Mouse (Mus musculus): ENCODE data around the gene Runx3. TPM values are rescaled to one million over a fixed set of nuclear protein-coding genes. Genes with fewer than 3 reads are reported as not detected.

Gene Runx3
- total RNA-seq, 2 experiments from 2014 or later: 0.23 to 1.2 TPM

DNA sequence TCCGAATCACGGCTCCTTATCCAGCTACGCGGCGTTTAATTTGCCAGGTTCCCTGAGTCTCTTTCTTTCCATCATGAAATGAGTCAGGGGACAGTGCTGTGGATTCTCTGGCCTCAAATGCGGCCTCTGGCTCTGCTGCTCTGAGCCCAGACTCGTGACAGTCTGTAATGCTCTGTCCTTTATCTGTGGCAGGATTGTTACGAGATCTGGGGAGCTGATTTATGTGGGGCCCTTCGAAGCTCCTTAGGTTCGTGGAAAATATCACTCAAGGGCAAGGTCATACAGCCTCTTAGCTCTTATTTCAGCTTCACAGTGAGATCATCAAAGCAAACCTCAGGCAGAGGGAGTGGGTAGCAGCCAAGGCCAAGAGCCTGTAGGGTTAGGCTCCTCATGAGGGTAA is 6.2 kb upstream of the Runx3 start:
- no peak for DNase-seq

GRCm38 (mm10) chr4:135115426-135116170 is 4.9 kb upstream of the Runx3 start:
- no peak for DNase-seq

DNA sequence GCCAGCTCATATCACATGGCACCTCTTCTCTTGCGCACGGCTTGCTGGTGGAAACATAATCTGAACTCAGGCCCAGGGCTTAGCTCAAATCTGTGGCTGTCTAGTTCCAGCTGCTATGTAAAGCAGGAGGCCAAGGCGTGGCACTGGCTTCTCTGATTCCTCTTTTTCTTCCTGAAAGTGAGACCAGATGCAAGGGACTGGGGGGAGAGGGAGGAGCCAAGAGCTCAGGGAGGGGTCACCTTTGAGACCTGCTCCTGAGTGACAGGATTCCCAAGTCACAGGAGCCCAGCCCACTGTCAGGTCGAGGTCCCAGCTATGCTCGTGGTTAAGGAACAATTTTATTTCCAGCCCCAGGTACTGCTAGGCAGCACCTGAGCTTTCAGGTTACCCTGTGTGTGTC is 4.1 kb upstream of the Runx3 start:
- no peak for DNase-seq

- no peak for DNase-seq
Measured at GRCm38 (mm10) chr4:135117846-135118245, 2.6 kb upstream of the Runx3 start.

GRCm38 (mm10) chr4:135118855-135119474 is 1.5 kb upstream of the Runx3 start:
- DNase-seq: no peak

- DNase-seq: no peak
Measured at GRCm38 (mm10) chr4:135123721-135124120, 3.3 kb downstream of the Runx3 start.

DNA sequence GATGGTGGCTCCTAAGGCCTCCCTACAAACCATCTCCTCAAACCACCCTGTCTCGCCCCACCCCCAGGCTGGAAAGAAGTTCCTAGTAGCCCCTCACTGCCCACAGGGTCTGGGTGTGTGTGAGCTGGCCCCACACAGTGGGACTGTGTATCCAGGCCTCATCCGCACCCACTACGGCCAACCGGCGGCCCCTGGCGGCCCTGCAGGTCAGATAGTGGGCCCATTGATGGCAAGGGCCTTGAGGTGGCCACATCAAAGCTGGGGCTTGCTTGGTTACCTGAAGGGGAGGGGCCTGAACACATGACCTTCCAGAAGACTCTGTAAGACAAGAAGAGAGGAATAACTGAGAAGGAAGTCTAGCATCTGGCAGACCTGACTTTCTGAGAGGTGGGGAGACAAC is 4.3 kb downstream of the Runx3 start:
- no peak for DNase-seq

- no peak for DNase-seq
Measured at GRCm38 (mm10) chr4:135125152-135125551, 4.7 kb downstream of the Runx3 start.

DNA sequence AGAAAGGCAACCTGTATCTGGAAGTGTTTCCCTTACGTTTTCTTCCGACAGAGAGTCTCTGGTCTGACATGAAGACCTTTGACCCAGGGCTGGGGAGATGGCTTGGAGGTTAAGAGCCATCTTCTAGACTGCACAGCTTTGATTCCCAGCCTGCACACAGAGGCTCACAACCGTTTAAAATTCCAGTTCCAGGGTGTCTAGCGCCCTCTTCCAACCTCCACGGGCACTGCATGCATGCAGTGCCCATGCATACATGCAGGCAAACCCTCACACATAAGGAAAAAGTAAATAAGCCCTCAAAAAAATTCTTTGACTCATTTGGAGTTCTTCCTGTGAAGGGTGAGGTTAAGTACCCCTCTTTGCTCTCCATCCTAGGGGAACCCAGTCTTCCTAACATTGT is 5.9 kb downstream of the Runx3 start:
- no peak for DNase-seq

DNA sequence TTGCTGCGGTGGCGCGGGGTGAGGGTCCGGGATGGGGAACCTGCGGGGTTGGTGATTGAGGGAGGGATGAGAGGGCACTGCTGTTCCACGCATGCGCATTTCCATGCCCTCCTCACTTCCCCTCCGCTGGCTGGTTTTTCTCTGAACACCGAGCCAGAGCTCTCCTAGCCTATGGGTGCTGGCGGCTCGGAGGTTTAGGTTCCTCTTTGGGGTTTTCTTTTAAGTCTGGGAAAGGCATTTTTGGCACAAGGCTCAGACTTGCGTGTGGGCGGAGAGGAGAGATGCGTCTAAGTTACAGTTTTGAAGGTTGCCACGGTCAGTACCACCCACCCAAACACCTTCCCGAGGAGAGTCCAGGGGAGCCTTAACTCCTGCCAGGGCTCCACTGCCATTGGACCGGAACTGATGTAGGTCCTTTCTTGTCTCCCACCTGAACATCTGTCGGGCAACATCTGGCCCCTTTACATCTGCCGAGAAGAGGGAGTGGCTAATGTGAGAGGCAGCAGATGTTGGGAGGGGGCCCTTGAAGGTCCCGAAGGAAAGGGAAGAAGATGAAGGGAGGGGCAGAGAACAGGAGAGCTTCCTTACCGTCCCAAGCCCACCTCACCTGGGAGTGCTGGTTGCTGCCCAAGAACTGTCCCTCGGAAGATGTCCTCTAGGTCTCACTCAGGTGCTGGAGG is 8.5 kb downstream of the Runx3 start:
- no peak for DNase-seq

- DNase-seq: no peak
Measured at GRCm38 (mm10) chr4:135130156-135130555, 9.7 kb downstream of the Runx3 start.

DNA sequence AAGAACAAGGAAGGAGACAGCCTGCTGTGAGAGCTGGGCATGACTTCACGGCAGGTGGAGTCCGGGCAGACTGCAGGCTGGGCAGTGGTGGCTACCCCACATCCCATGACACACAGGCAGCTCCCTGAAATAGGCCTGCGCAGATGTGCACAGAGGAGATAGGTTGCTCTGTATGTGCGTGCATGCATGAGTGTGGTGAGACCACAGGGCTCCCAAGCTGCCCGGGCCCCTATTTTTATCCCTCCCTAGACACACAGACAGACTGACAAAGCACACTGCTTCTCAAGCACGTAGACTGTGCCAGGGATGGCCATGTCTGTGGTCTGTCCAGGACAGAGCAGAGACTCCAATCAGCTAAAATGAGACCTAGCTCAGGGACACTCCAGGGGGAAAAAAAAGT is 10.7 kb downstream of the Runx3 start:
- no peak for DNase-seq

DNA sequence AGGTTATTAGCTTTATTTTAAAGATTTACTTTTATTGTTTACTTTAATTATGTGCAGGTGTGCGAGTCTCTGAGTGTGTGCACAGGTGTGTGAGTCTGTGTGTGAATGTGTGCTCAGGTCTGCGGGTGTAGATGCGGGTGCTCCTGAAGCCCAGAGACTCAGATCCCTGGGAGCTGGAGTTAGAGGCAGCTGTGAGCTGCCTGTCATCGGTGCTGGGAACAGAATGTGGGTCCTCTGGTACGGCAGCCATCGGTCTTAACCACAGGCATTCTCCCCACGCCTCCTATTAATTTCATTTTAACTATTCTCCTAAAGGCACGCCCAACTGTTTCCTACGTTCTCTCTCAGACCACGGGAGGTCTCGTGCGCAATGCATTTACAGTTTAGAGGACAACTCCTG is 12.3 kb downstream of the Runx3 start:
- DNase-seq: no peak

DNA sequence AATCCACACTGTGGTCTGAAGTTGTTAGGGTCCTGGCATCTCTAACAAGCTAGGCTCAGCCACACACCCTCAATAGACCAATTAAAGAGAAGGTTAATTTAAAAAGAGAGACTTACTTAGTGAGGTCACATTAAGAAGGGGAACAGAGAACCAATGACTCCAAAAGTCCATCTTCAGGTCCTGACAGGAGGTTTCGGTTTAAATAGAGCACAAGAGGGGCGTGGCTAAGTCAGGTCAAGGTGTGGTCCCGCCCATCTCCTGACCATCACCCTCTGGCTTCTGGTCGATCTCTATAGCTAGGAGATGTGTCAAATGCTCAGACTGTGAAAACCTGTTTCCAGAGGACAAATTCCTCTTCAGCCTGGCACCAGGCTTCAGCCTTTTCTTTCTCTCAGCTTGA is 13.3 kb downstream of the Runx3 start:
- no peak for DNase-seq

DNA sequence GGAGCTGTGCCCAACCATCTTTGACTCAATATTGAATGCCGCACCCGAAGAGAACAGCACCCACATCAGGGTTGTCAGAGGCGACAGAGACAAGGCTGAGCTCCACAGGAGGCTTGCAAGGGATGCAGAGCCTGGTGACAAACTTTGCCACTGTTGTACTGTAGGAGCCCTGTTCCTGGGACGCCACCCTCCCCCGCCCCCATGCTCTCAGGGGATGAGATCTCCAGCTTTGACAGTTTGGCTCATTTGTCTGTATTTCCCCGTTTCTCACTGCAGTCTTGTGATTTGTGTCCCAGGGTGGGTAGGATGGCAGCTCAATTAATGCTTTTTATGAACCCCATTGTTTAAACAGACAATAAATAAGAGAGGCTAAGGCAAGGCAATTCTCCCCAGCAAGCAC is 14.9 kb downstream of the Runx3 start:
- no peak for DNase-seq

GRCm38 (mm10) chr4:135136202-135136601 is 15.8 kb downstream of the Runx3 start:
- no peak for DNase-seq

GRCm38 (mm10) chr4:135136612-135137011 is 16.2 kb downstream of the Runx3 start:
- DNase-seq: no peak

- no peak for DNase-seq
Measured at GRCm38 (mm10) chr4:135140647-135141515, 20.4 kb downstream of the Runx3 start.

DNA sequence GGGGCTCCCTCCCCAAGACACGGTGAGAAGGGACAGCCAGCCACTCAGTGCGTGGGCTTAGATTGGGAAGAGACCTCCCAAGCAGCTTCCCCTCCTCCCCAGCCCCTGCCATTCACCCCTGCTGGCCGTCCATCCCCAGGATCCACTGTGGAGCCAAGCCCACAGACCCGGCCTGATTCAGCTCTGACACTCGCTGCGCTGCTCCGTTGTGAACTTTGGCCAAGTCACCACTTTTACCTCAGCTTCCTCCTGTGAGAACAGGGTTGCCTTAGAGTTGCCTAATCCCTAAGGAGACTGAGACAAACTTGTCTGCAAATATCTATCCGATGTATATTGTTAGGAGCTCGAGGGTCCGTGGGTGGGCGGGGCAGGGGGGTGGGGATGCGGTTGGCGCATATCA is 21.3 kb downstream of the Runx3 start:
- DNase-seq: no peak

DNA sequence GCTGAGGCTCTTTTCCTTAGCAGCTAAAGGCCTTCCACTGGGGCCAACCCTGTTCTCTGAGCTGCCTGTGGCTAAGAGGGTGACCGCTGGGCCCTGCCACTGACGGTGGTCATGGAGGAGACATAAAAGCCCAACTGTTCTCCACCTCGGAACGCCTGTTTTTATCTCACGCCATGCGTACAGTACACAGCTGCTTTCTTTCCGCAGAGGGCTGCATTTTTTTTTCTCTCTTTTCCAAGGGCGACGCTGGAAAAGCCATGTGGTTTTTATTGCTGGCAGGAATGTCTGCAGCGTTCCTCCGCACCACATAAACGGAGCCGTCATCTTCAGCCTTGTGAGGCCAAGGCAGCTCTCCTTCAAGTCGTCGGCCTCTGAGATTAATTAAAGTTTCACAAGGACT is 26.3 kb downstream of the Runx3 start:
- no peak for DNase-seq

DNA sequence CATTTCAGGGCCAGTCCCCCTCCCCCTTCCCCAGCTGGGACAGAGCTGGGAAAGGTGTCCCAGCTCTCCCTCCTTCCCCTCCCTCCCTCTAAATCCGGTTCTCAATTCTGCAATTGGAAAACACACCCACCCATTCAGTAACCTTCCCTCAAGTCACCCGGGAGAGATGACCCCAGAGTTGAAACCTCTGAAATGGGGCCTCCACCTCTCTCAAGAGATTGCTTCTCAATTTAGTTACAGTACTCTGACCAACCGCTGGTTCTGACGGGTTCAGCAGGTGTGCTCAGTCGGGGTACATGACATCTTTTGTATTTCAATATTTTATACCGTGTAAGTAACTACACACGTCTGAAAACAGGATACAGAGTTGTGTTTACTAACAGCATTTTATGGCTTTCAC is 28.2 kb downstream of the Runx3 start:
- no peak for DNase-seq

DNA sequence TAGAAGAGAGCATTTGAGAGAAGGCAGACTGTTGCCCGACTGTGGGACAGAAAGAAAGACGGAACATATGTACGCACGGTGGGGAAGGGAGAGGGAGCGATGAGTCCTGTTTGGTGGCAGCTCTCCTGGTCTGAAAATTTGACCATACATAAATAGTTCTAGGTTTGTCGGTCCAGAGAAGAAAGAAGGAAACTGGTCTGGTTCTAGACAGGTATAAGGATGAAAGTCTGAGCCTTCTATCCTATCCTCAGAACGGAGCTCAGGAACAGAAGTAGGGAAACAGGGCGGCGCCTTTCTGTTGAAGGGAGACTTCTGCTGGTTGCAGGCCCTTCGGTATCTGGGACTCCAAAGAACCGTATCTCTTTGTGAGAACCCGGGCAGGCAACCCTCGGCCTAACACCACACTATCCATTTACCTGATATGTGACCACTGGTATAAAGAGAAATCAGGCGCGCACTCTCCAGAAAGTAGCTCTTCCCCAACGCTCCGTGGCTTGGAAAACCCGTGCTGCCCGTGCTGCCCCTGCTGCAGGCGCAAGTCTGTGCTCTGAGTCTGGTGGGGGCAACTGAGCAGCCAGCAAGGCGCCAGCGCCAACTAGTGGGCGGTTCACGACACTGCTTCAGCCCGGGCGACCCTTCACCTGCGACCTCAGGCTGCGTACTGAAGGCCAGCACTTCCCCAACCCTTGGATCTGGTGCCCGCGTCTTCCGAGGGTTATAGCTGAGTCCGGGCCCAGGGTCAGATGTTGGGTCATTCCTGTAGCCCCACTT is 29.8 kb downstream of the Runx3 start:
- DNase-seq: peak; percentile 73
